Mouse (Mus musculus): ENCODE measurements at regions not wholly inside any gene's neighbourhood (a gene's known extent, or its start where the extent isn't known, plus 50 kb on each side); places are given as distances from the start of the nearest gene placed in this dataset.

DNA sequence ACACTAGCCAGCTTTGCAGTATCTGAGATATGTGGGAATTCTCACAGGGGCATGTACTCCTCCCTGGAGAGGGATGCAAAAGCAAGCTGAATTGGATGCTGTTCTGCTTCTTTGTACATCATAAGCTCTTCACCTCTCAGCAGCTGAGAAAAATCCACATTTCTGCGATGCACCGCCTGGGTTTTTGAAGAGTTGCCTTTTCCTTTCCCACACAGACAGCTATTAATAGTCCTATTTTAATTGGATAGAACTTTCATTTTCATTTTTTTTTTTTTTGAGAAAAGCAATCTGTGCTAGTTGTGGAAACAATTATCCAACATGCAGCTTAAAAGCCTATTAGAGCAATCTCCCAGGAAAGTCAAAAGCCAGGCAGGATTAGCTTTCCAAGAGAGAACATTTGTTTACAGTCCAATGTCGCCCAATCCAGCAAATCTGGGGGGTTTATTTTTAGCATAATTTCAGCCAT lies 105.2 kb upstream of the Gucy1a1 start:
- TF ChIP-seq POLR2A (IDR thresholded peaks at IDR 0.05; ENCODE audit: borderline replicate concordance, insufficient read depth, low read length) (no peak), CTCF (IDR thresholded peaks at IDR 0.05; ENCODE audit: borderline replicate concordance, insufficient read depth, low read depth, low read length) (no peak)

Measured in cerebellum, adult 2 months (tissue).